In the genomic region with DNA sequence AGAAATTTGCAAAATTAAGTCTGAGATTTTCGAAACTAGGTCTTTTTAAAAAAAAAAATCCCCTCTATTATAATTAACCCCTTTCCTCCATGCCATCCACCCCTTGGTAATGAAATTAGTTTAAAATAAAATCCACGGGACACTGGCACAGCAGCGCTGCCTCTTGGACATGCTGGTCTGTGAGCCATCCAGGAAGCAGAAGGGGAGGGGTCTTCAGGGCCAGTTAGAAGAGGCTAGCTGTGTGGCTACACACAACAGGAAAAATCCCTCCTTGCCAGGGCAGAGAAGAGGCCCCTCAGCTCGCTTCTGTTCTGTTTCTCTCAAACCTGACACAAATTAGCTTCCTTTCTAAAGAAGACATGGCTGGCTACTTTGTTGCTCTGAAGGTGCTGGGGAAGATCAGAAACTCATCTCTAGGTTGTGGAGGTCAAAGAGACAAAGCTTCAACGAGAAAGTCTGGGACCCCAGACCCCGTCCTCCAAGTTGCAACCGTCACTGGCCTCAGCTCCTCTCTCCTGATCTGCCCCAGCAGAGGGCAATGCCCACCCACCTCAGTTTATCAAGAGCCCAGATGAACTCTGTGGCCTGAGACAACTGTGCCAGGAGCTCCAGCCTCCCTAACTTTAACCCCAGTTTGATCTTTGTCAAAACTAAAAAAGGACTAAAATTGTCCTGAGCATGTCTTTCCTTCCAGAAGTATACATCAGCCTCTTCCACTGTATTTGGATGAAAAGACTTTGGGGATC, we compare ENCODE assay signal across 9 mouse cellular contexts.
A peak's percentile ranks its signal among the peaks of the same experiment; 100 is the strongest.
DNase-seq lines count a peak whose midpoint lies in the region; ATAC-seq and TF ChIP-seq lines count a peak whose summit lies in the region.
"Had no signal": no experiment of that assay in that cellular context is flagged by ENCODE, and none has a peak within 500 bp of the region (broad histone marks: within the 10 kb centered on the region; RNA-seq: fewer than 3 reads in every experiment).

No protein-coding gene starts in this region.

- DNase-seq in left cerebral cortex, adult 2 months (ENCODE audit: extremely low spot score in 1 of 2, low spot score in 2 of 2): no peak
- no peak for DNase-seq in left cerebral cortex, adult 9 months (ENCODE audit: low spot score in 2 of 2)
- DNase-seq in hindbrain, embryonic 11.5 days (ENCODE audit: low spot score): no peak
- no peak for DNase-seq in ovary, adult 18-20 months (ENCODE audit: low spot score)
- DNase-seq in right cerebral cortex, postnatal 25 days: no peak

- H3K4me3 ChIP-seq in left cerebral cortex, adult 2 months: no peak overlapping the region
- no peak overlapping the region for H3K4me3 ChIP-seq in cortical plate, adult 2 months (ENCODE audit: insufficient read depth, low read length)
- no peak overlapping the region for H3K4me3 ChIP-seq in hindbrain, embryonic 11.5 days (ENCODE audit: low read depth, low read length)
- peak overlapping the region; percentile 7; the same call in 1 of the 2 replicates for H3K4me3 ChIP-seq in liver, embryonic 16.5 days (ENCODE audit: low read depth, low read length)
- H3K4me3 ChIP-seq: midbrain, embryonic 12.5 days had no signal

- no peaks in the 10 kb centered on the region for H3K27me3 ChIP-seq in hindbrain, embryonic 11.5 days (ENCODE audit: control insufficient read depth, insufficient read depth, low read length)
- no peaks in the 10 kb centered on the region for H3K27me3 ChIP-seq in liver, embryonic 16.5 days (ENCODE audit: control insufficient read depth, insufficient read depth, low read depth, low read length)
- H3K27me3 ChIP-seq: midbrain, embryonic 12.5 days had no signal

- peaks cover 4% of the 10 kb centered on the region; the same call in 1 of the 2 replicates for H3K4me1 ChIP-seq in cortical plate, adult 2 months (ENCODE audit: control insufficient read depth, insufficient read depth, low read length)
- no peaks in the 10 kb centered on the region for H3K4me1 ChIP-seq in hindbrain, embryonic 11.5 days (replicated peaks; ENCODE audit: control insufficient read depth, insufficient read depth, low read length)
- peaks cover 44% of the 10 kb centered on the region for H3K4me1 ChIP-seq in liver, embryonic 16.5 days (ENCODE audit: control insufficient read depth, low read depth, low read length)

- intact Hi-C loops in left cerebral cortex, adult 2 months (cut with DNase I): loop anchor here (2.0 to 5.0 kb wide), 3 partner anchors 57 to 175 kb away; a partner anchor contains a TSS

- whole genome bisulfite sequencing in hindbrain, embryonic 11.5 days: 57% methylated on average over 7 of the region's 7 CpGs
- 17% methylated on average over 7 of the region's 7 CpGs for WGBS in liver, embryonic 16.5 days (ENCODE audit: insufficient replicate concordance)

- H3K27ac ChIP-seq in left cerebral cortex, adult 2 months: peak overlapping the region; percentile 25
- no peak overlapping the region for H3K27ac ChIP-seq in cortical plate, adult 2 months (ENCODE audit: insufficient read depth, low read length)
- 0 out of 2 replicates have a peak overlapping the region, but pooled peaks have one; percentile 20 for H3K27ac ChIP-seq in hindbrain, embryonic 11.5 days (ENCODE audit: low read depth, low read length)
- H3K27ac ChIP-seq in liver, embryonic 16.5 days (ENCODE audit: low read length): peak overlapping the region; percentile 99
- H3K27ac ChIP-seq: midbrain, embryonic 12.5 days had no signal

- peak; percentile 30 for TF ChIP-seq CTCF in left cerebral cortex, adult 2 months (IDR thresholded peaks at IDR 0.05)
- 0 out of 2 replicates have a peak, but pooled peaks have one; percentile 19 for TF ChIP-seq CTCF in cortical plate, adult 2 months (IDR thresholded peaks at IDR 0.05; ENCODE audit: extremely low read depth, insufficient read depth, low read length)

- no peak overlapping the region for H3K9ac ChIP-seq in hindbrain, embryonic 11.5 days (ENCODE audit: low read depth, low read length)
- H3K9ac ChIP-seq in liver, embryonic 16.5 days (ENCODE audit: low read depth, low read length): peak overlapping the region; percentile 55
- H3K9ac ChIP-seq: midbrain, embryonic 12.5 days had no signal

- no peak for TF ChIP-seq POLR2A in cortical plate, adult 2 months (IDR thresholded peaks at IDR 0.05; ENCODE audit: extremely low read depth, insufficient read depth, low read length)

- no peak overlapping the region for H3K4me2 ChIP-seq in hindbrain, embryonic 11.5 days (replicated peaks; ENCODE audit: low read depth, low read length)
- H3K4me2 ChIP-seq in liver, embryonic 16.5 days (ENCODE audit: low read depth, low read length): peak overlapping the region; percentile 61
- H3K4me2 ChIP-seq: midbrain, embryonic 12.5 days had no signal

- no peak for ATAC-seq in hindbrain, embryonic 11.5 days (ENCODE audit: low FRiP score)
- ATAC-seq in liver, embryonic 16.5 days (ENCODE audit: low read depth): peak; percentile 67
- ATAC-seq in cerebellum, adult (ENCODE audit: insufficient number of reproducible peaks, low FRiP score, low TSS enrichment): no peak

- H3K36me3 ChIP-seq in hindbrain, embryonic 11.5 days (ENCODE audit: control insufficient read depth, insufficient read depth, low read length): no peaks in the 10 kb centered on the region
- no peaks in the 10 kb centered on the region for H3K36me3 ChIP-seq in liver, embryonic 16.5 days (ENCODE audit: control insufficient read depth, insufficient read depth)
- H3K36me3 ChIP-seq: midbrain, embryonic 12.5 days had no signal

- no peaks in the 10 kb centered on the region for H3K9me3 ChIP-seq in hindbrain, embryonic 11.5 days (ENCODE audit: control insufficient read depth, low read length)
- H3K9me3 ChIP-seq in liver, embryonic 16.5 days (replicated peaks; ENCODE audit: control insufficient read depth, low read length): no peaks in the 10 kb centered on the region
- H3K9me3 ChIP-seq: midbrain, embryonic 12.5 days had no signal
